Mouse (Mus musculus) heart, postnatal 36 days (tissue): ENCODE results near the gene Lama4. TPM values are rescaled to one million over a fixed set of nuclear protein-coding genes. Genes with fewer than 3 reads are reported as not detected.

Source experiments
- DNase-seq, 2 experiments: peaks; one replicate each; pipeline ENCODE4 v3.0.0; 2021 to 2022
- intact Hi-C: fragments of 180-260 bp; cut with DNase I; formaldehyde crosslinking; loops from one replicate; pipeline ENCODE4 v1.15.1; 2025
- total RNA-seq, 2 experiments: library from RNA; stranded (reverse); gene quantifications; 2 replicates each; pipeline ENCODE4 v1.2.3; 2021

Gene Lama4
- total RNA-seq, 2 experiments from 2014 or later: 65.8 to 75.2 TPM

DNA sequence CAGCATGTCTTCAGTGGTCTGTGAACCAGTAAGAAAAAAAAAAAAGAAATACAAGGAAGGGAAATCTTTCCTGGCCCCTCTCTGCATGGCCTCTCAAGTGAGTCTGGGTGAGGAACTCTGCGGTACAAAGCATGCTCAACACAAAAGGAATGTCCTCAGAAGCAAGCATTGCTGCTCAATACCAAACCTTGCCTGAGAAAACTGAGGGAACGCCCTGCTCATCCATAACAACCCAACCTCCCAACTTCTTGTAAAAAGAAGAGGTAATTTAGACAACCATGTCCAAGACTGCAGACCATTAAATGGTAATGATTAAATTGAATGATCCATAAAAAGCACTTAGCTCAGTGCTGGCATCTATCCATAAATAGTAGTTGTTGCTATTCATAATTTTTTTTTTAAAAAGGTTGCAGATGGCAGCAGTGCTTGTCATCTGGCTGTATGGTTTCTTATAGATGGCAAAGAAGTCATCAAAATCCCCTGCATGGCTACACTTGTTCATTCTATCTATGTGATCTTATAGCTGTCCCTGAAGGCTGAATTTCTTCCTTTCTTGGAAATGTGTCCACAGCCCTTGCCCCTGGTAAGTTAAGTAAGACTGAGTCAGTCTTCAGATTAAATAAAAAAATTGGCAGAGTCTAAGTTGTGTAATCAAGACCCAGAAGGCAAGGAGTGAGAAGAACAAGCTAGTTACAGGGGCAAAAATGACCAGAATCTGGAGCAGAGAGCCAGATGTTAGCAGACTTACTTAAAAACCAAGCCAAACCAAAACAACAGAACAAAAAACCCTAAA lies 28.5 kb downstream of the Lama4 start:
- intact Hi-C loops: no loop called here

DNA sequence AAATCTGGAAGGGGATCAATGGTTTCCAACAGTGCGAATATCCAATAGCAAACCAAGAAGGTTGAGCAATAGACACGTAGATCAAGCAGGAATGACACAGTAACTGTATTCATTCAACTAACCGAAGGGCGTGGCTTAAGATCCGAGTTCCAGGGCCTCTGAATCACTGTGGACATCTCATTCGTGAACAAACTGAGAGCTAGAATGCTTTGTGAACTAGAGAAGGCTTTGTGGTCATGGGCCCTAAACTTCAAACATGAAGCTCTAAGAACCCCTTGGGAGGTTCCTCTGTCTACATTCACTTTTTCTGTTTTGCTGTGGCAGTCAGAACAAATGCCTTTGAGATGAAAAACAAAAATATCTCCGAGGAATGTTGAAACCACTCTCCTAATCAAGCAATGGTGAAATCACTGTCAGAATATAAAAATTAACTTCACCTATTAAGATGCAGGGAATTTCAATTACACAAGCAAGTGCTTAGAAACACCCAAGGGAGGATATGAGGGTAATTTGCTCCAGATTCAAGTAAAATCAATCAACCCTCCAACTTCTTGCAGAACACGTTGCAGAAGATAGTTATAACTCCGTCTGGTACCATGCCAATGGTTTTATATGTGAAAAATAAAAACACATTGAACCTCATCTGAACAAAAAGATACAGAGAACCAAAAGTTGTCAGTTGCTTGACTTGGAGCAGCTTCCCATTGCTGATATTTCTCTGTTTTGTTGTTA lies 29.6 kb downstream of the Lama4 start:
- no peak for DNase-seq
- intact Hi-C loops: no loop called here

More for the DNA sequence above, 28.5 kb downstream of the Lama4 start:
- no peak for DNase-seq

DNA sequence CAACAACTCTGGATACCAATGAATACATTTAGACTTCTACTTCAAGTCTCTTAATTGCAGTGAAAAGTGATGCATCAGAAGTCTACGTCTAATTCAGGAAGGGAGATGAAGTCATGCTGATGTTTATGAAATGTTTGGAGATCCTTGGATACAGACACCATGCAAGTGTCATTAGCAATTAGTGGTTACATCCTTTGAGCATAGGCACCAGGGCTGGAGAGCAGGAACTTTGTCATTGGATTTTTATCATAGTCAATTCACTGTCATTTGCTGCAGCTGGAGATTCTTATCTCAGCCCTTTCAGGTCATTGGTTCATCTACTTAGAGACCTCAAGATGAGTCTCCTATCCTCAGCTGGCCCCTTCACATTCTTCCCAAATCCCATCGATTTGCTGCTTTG lies 30.6 kb downstream of the Lama4 start:
- DNase-seq: no peak
- intact Hi-C loops: no loop called here

DNA sequence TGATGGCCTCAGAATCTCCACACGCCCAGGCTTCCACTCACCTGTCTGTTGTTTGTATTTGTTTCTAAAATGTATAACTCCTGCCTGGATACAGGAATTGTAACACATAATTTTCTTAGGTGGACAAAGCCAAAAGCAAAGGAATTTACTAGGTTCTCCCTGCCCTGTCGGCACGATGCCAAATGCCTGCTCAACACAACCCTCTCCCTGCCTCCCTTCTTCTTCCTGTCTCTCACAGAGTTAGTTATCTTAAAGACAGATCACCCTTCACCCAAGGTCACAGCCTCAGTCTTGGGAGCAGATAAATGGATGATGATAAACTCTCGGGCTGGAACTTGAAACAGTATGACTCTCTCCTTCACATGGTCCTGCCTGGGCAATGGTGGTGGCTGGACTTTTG lies 35.6 kb downstream of the Lama4 start:
- intact Hi-C loops: no loop called here
- no peak for DNase-seq

DNA sequence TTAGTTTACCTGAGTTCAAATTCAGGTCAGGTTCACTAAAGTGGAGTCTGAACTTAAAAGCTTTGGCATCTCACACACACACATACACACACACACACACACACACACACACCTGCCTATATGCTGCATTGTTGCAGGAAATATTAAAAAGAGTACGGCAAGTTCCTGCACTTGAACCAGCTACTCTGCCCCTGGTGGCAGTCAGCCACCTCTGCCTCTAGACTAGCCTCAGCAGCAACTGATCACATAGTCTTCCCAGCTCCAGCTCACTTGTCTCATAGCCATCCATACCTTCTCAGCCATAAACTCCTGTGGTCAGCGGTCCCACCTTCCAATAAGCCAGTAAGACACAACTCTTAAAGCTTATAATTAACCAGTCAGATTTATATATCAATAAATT lies 37.2 kb downstream of the Lama4 start:
- no peak for DNase-seq
- intact Hi-C loops: no loop called here

DNA sequence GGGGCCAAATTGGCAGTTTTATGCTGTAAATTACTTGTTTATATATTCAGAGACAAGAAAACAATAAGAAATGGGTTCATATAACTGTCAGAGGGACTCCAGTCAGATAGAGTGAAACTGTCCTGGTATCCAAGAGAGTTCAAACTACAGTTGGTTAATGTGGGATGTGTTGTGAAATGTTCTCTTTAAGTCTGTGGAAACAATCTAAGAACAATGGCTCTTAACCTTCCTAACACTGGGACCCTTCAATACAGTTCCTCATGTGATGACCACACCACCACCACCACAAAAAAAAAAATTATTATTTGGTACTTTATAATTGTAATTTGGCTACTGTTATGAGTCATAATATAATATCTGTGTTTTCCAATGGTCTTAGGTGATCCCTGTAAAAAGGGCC lies 38.2 kb downstream of the Lama4 start:
- intact Hi-C loops: no loop called here
- DNase-seq: no peak

DNA sequence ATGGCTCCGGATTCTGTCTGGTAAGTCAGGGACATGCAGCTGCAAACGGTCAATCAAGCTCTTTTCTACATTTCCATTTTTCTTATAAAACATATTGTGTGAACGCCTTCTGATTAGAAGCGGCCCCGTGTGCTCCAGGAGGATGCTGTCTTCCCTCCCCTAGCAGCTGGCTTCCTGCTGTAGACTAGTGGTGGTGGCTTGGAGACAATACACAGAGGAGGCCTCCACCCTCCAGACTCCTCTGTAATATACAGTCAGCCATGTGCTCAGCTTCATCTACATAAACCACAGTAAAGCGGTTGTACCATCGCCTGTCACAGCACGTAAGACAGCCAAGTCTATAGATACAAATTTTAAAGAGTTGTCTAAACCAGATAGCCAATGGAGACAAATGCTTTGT lies 40.2 kb downstream of the Lama4 start:
- intact Hi-C loops: loop anchor here (5.0 kb wide), 1 partner anchor 38 kb away; the partner anchor contains the start of gene Lama4
- DNase-seq: no peak

DNA sequence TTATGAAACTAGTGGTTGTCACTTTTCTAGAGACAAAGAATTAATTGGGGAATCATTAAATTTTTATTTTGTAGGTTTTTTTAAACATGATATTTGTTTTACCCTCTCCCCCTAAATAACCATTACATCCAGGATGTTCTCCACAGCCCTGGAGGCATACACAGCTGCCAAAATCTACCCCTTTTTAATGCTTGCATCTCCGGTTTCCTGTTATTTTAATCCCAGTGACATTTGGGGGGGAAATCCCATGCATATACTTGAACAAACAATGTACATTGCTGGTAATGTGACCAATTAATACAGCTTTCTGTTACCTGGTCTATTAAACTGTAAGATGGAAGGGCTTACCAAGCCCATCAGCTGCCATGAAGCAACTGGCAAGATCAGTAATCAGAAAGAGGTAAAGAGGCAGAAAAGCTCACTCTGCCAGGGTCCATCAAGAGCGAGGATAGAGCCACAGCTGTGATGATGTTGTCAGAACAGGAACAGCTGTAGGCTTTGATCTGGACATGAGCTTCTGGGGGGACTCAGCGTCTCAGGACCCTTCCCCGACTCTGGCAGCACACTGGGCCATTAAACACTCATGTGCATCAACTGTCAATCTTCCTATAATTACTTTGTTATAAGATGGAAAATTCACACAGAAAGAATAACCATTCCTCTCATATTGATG lies 41.3 kb downstream of the Lama4 start:
- intact Hi-C loops: loop anchor here (5.0 kb wide), 1 partner anchor 39 kb away; the partner anchor contains the start of gene Lama4
- no peak for DNase-seq

DNA sequence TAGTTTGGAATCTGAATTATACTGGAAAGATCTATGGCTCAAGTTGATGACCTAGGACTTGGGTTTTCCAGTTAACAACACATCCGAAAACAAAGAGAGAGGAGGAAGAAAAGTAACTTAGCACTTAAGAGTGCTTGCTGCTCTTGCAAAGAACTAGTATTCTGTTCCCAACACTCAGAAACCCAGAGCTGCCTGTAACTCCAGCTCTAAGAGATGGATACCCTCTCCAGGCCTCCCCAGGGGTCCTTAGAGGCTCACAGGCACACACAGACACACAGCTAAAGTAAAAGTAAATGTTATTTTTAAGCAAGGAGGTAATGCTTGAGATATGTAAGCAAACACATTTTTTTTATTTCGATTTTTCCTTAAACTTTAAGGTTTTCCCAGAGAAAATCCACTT lies 49.5 kb downstream of the Lama4 start:
- intact Hi-C loops: no loop called here
- no peak for DNase-seq

DNA sequence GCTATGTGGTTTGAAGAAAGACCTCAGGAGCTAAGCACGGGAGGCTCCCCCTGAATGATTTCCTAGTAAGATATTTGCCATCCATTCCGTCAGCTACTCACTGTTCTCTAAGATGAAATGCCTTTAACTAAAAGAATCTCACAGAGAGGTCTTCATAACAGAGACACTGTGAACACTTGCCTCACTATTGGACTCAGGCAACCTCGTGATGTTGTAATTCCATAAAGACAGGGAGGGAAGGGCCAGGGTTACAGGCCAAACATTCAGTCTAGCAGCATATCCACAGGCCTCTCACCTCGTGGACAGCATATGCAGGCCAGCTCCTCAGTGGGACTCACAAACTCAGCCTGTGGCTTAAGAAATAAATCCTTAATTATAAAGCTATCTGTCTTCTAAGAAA lies 52.7 kb downstream of the Lama4 start:
- DNase-seq: no peak
- intact Hi-C loops: no loop called here

DNA sequence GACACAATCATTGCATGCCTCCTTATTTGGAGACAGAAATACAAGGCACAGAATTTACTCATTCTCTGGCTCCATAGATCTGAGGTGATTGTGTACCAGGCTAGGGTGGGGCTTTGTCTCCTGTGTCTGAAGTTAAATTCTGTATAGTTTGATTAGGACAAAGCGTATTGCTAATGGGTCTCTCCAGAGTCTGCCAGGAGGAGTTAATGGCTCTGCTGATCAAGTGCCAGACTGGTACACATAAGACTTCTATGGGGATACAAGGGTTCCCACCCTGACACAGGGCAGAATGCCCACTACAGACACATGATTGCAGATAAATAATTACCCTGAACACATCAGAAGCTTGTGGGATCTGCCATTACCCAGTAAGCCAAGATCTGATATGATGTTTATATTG lies 53.3 kb downstream of the Lama4 start:
- no peak for DNase-seq
- intact Hi-C loops: no loop called here

DNA sequence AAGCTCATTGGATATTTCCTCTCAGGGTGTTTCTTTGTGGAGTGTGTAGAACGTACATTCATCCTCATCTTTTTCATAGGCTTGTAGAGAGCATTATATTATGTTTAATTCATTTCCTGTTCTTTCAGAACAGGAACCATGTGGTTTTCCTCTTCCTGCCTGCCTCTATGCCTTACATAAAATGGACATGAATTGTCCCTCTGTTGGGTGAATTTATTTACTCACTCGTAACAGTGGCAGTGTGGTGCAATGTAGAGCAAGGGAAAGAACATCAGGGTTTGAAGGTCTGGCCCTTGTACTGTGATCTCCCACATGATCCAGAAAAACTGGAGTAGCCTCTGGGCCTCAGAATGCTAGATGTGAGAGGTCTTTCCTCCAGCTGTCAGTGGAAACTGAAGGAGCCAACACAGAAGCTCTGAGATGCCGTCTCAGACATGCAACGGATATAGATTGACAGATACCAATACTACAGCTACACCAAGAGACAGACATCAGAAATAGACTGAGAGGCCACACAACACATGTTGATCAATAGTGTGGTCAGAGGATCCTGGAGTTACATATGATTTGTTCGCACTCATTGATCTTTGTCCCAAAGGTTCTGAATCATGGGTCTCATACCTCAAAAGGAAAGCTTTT lies 58.4 kb downstream of the Lama4 start:
- intact Hi-C loops: no loop called here
- no peak for DNase-seq

DNA sequence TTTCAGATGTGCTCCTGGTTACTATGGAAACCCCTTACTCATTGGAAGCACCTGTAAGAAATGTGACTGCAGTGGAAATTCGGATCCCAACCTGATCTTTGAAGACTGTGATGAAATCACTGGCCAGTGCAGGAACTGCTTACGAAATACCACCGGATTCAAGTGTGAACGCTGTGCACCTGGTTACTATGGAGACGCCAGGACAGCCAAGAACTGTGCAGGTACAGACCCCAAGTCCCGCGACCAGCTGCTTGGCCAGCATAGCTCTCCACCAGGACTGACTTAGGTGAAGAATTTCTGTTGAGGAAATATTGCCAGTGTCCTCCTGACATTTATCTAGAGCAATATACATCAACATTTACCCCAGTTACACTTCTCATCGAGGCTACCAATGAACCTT lies 61.2 kb downstream of the Lama4 start:
- intact Hi-C loops: loop anchor here (5.0 kb wide), 1 partner anchor 59 kb away; the partner anchor contains the start of gene Lama4
- DNase-seq: no peak

DNA sequence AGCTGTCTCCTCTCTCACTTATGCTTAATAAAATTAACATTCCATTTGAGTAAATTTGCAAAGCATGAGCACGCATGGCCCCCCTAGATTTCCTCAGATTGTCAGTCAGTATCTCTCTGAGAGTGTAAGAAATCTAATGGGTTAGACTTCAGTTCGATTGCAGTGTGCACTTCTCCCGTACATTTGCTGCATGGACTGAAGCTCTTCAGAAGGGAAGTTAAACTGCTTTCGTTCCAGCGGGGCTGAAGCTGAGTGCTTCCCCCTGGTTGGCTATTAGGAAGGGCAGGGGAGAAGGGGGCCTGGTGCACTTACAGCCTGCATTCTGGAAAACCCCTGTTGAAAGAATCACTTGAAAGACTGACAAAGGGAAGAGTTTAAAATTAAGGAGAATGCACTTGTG lies 61.7 kb downstream of the Lama4 start:
- intact Hi-C loops: loop anchor here (5.0 kb wide), 1 partner anchor 60 kb away; the partner anchor contains the start of gene Lama4

DNA sequence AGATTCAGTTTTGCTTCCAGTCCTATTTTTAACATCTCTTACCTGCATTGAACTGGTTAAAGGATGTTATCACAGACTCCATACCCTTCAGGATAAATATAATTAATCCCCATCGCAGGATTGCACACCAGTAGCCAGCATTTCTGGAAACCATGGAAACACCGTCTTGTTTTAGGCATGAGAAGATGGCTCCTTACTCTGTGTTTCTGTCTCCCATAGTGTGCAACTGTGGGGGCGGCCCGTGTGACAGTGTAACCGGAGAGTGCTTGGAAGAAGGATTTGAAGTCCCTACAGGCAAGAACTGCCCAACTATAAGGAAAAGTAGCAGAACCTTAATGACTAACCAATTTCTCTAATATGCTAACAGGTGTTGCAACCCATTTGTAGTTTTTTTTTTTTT lies 63.1 kb downstream of the Lama4 start:
- intact Hi-C loops: loop anchor here (5.0 kb wide), 1 partner anchor 61 kb away; the partner anchor contains the start of gene Lama4
- no peak for DNase-seq

More for the DNA sequence above, 61.7 kb downstream of the Lama4 start:
- DNase-seq: no peak

DNA sequence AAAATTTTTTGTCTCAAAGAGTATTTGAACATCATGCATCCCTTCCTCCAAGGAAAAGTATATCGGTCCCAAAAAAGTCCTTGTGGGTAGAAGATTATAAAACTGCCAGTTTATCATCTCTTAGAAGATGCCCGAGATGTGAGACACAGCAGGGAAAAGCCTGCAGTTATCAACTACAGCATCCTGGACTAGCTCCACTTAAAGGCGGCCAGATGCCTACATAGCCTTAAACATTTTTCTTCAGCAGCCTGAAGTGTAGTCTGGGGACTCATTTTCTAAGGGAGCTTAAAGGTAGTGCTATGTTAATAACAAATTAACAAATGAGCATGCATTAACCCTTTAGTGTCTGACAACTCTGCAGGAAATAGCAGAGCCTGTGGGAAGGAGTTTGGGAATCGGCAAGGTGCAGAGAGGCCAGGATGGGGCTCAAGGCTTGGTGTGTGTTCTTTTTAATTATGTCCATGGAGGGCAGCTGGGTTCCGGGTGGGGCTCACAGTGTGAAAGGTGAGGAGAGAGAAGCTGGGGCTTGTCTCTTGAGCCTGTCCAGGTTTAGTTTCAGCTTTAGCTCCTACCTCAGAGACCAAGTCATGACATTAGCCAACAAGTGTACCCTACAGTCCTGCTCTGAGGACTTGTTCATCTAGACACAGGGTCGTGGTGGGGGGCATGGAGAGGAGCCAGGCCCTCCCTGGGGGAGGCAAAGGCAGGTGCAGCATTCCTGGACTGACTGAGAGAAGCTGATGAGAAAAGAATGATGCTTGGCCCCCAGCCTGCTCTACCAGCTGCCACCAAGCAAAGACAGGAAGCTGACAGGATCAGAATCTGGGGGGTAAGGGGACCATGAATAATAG lies 64.2 kb downstream of the Lama4 start:
- intact Hi-C loops: loop anchor here (5.0 kb wide), 1 partner anchor 62 kb away; the partner anchor contains the start of gene Lama4
- no peak for DNase-seq

DNA sequence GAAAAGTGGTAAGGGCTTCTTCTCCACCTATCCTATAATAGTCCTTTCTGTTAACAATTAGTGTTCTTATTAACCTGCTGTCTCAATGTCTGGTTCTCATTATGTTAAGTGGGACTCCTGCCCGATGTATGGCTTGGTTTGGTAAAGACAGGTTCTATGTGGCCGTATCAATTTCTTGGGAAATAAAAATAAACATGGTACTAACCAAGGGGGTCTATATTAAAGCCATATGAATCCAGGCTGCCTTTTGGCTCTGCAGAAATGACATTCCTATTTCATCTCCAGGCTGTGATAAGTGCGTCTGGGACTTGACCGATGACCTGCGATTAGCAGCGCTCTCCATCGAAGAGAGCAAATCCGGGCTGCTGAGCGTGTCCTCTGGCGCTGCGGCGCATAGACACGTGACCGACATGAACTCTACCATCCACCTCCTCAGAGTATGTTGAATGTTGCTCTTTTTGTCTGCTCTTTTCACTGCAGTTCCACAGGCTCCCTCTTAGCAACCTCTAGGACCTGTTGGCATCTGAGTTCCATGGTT lies 64.9 kb downstream of the Lama4 start:
- no peak for DNase-seq
- intact Hi-C loops: no loop called here

DNA sequence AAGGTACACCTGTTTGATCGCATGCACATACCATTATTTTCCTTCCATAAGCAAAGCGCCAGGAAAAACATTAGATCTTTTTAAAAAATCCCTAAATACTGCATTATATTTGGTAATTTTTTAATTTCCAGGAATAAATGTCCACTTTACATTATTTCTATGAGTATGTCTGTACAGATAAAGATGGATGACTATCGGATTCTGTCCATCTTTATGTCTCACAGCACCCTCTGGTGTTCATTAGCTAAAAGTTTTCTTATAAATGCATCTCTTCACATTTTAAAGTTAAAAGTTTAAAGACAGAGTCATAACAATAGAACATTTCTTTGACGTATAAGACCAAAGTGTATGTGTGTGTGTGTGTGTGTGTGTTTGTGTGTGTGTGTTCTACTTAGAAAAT lies 74.2 kb downstream of the Lama4 start:
- intact Hi-C loops: loop anchor here (1.0 kb wide), 2 partner anchors 151 to 163 kb away; no protein-coding TSS in a partner anchor
- no peak for DNase-seq

DNA sequence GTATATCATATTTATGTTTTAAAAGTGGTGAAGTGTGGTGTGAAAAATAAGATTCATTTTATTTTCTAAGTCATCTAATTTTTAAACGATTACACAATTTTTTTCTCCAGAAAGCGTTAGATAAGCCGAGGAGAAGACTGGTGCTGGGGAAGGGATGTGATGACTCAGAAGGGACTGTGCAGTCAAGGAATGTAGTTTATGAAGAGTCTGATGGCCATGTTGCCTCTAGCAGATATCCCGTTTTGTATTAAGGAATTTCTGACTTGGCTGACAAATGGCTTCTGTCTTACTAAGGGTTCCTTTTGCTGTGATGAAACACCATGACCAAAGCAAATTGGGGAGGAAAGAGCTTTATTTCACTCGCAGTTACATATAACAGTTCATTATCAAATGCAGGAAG lies 74.7 kb downstream of the Lama4 start:
- intact Hi-C loops: no loop called here
- DNase-seq: no peak
